Mouse (Mus musculus): ENCODE data around the gene Alad. TPM values are rescaled to one million over a fixed set of nuclear protein-coding genes. Genes with fewer than 3 reads are reported as not detected.

Gene Alad
- polyA plus RNA-seq, 2 experiments, result 57.3 to 90.2 TPM

- Histone ChIP-seq H3K9ac (ENCODE audit: low read depth, low read length, severe bottlenecking) (no peak overlapping the region), H3K27ac (replicated peaks; ENCODE audit: low read depth, low read length) (no peak overlapping the region), H3K27me3 (ENCODE audit: control insufficient read depth, insufficient read depth, low read length) (no peaks in the 10 kb centered on the region), H3K36me3 (ENCODE audit: control insufficient read depth, insufficient read depth, low read length) (peaks cover 22% of the 10 kb centered on the region), H3K4me1 (ENCODE audit: control insufficient read depth, insufficient read depth, low read length) (peaks cover 10% of the 10 kb centered on the region), H3K4me2 (replicated peaks; ENCODE audit: low read depth, low read length, severe bottlenecking) (no peak overlapping the region), H3K4me3 (replicated peaks; ENCODE audit: low read length) (no peak overlapping the region), H3K9me3 (ENCODE audit: control insufficient read depth, low read length) (no peaks in the 10 kb centered on the region)
- 72% methylated on average over 8 of the region's 8 CpGs for WGBS
- TF ChIP-seq POLR2A (IDR thresholded peaks at IDR 0.05; ENCODE audit: borderline replicate concordance, extremely low read depth, insufficient read depth, insufficient read length), result no peak
- ATAC-seq (ENCODE audit: low FRiP score, low read depth) (no peak), DNase-seq (ENCODE audit: low spot score) (no peak)
These were observed 22.9 kb downstream of the Alad start for GRCm38 (mm10) chr4:62496815-62497214.

GRCm38 (mm10) chr4:62495946-62496345 is 23.8 kb downstream of the Alad start:
- ATAC-seq (ENCODE audit: low FRiP score, low read depth) (no peak), DNase-seq (ENCODE audit: low spot score) (no peak)
- TF ChIP-seq POLR2A (IDR thresholded peaks at IDR 0.05; ENCODE audit: borderline replicate concordance, extremely low read depth, insufficient read depth, insufficient read length), result no peak
- H3K4me2 ChIP-seq (replicated peaks; ENCODE audit: low read depth, low read length, severe bottlenecking), result no peak overlapping the region
- no peak overlapping the region for H3K4me3 ChIP-seq (replicated peaks; ENCODE audit: low read length)
- peaks cover 4% of the 10 kb centered on the region for H3K4me1 ChIP-seq (ENCODE audit: control insufficient read depth, insufficient read depth, low read length)
- no peaks in the 10 kb centered on the region for H3K9me3 ChIP-seq (ENCODE audit: control insufficient read depth, low read length)
- no peak overlapping the region for H3K27ac ChIP-seq (replicated peaks; ENCODE audit: low read depth, low read length)
- WGBS, result 78% methylated on average over 8 of the region's 8 CpGs
- H3K27me3 ChIP-seq (ENCODE audit: control insufficient read depth, insufficient read depth, low read length), result no peaks in the 10 kb centered on the region
- no peak overlapping the region for H3K9ac ChIP-seq (ENCODE audit: low read depth, low read length, severe bottlenecking)
- peaks cover 22% of the 10 kb centered on the region for H3K36me3 ChIP-seq (ENCODE audit: control insufficient read depth, insufficient read depth, low read length)

GRCm38 (mm10) chr4:62494230-62494629 is 25.5 kb downstream of the Alad start:
- no peak for TF ChIP-seq POLR2A (IDR thresholded peaks at IDR 0.05; ENCODE audit: borderline replicate concordance, extremely low read depth, insufficient read depth, insufficient read length)
- Histone ChIP-seq H3K4me1 (ENCODE audit: control insufficient read depth, insufficient read depth, low read length) (no peaks in the 10 kb centered on the region), H3K4me3 (replicated peaks; ENCODE audit: low read length) (no peak overlapping the region), H3K4me2 (replicated peaks; ENCODE audit: low read depth, low read length, severe bottlenecking) (no peak overlapping the region), H3K27me3 (ENCODE audit: control insufficient read depth, insufficient read depth, low read length) (no peaks in the 10 kb centered on the region), H3K9me3 (ENCODE audit: control insufficient read depth, low read length) (no peaks in the 10 kb centered on the region), H3K36me3 (ENCODE audit: control insufficient read depth, insufficient read depth, low read length) (peaks cover 14% of the 10 kb centered on the region), H3K27ac (replicated peaks; ENCODE audit: low read depth, low read length) (no peak overlapping the region), H3K9ac (ENCODE audit: low read depth, low read length, severe bottlenecking) (no peak overlapping the region)
- DNase-seq (ENCODE audit: low spot score) (no peak), ATAC-seq (ENCODE audit: low FRiP score, low read depth) (no peak)
- 62% methylated on average over 9 of the region's 9 CpGs for WGBS

- WGBS, result 84% methylated on average over 2 of the region's 2 CpGs
- no peak for TF ChIP-seq POLR2A (IDR thresholded peaks at IDR 0.05; ENCODE audit: borderline replicate concordance, extremely low read depth, insufficient read depth, insufficient read length)
- H3K4me1 ChIP-seq (ENCODE audit: control insufficient read depth, insufficient read depth, low read length), result no peaks in the 10 kb centered on the region
- 0 out of 2 replicates have a peak, but pooled peaks cover under 1% of the 10 kb centered on the region for H3K36me3 ChIP-seq (ENCODE audit: control insufficient read depth, insufficient read depth, low read length)
- no peaks in the 10 kb centered on the region for H3K27me3 ChIP-seq (ENCODE audit: control insufficient read depth, insufficient read depth, low read length)
- DNase-seq (ENCODE audit: low spot score), result no peak
- H3K9ac ChIP-seq (ENCODE audit: low read depth, low read length, severe bottlenecking), result no peak overlapping the region
- H3K4me3 ChIP-seq (replicated peaks; ENCODE audit: low read length), result no peak overlapping the region
- no peak for ATAC-seq (ENCODE audit: low FRiP score, low read depth)
- H3K4me2 ChIP-seq (replicated peaks; ENCODE audit: low read depth, low read length, severe bottlenecking), result no peak overlapping the region
- no peak overlapping the region for H3K27ac ChIP-seq (replicated peaks; ENCODE audit: low read depth, low read length)
- no peaks in the 10 kb centered on the region for H3K9me3 ChIP-seq (ENCODE audit: control insufficient read depth, low read length)
These were observed 27.0 kb downstream of the Alad start for GRCm38 (mm10) chr4:62492682-62493081.

- Histone ChIP-seq H3K4me2 (replicated peaks; ENCODE audit: low read depth, low read length, severe bottlenecking) (no peak overlapping the region), H3K4me3 (replicated peaks; ENCODE audit: low read length) (no peak overlapping the region), H3K9ac (ENCODE audit: low read depth, low read length, severe bottlenecking) (no peak overlapping the region), H3K9me3 (ENCODE audit: control insufficient read depth, low read length) (no peaks in the 10 kb centered on the region), H3K27ac (replicated peaks; ENCODE audit: low read depth, low read length) (no peak overlapping the region), H3K4me1 (ENCODE audit: control insufficient read depth, insufficient read depth, low read length) (no peaks in the 10 kb centered on the region), H3K36me3 (ENCODE audit: control insufficient read depth, insufficient read depth, low read length) (no peaks in the 10 kb centered on the region), H3K27me3 (ENCODE audit: control insufficient read depth, insufficient read depth, low read length) (no peaks in the 10 kb centered on the region)
- no peak for DNase-seq (ENCODE audit: low spot score)
- 79% methylated on average over 2 of the region's 2 CpGs for WGBS
- ATAC-seq (ENCODE audit: low FRiP score, low read depth), result no peak
- TF ChIP-seq POLR2A (IDR thresholded peaks at IDR 0.05; ENCODE audit: borderline replicate concordance, extremely low read depth, insufficient read depth, insufficient read length), result no peak
These were observed 31.8 kb downstream of the Alad start for GRCm38 (mm10) chr4:62487914-62488313.

- 90% methylated on average over 5 of the region's 5 CpGs for WGBS
- ATAC-seq (ENCODE audit: low FRiP score, low read depth), result no peak
- no peak overlapping the region for H3K4me2 ChIP-seq (replicated peaks; ENCODE audit: low read depth, low read length, severe bottlenecking)
- no peak for TF ChIP-seq POLR2A (IDR thresholded peaks at IDR 0.05; ENCODE audit: borderline replicate concordance, extremely low read depth, insufficient read depth, insufficient read length)
- no peaks in the 10 kb centered on the region for H3K9me3 ChIP-seq (ENCODE audit: control insufficient read depth, low read length)
- no peaks in the 10 kb centered on the region for H3K4me1 ChIP-seq (ENCODE audit: control insufficient read depth, insufficient read depth, low read length)
- H3K36me3 ChIP-seq (ENCODE audit: control insufficient read depth, insufficient read depth, low read length), result no peaks in the 10 kb centered on the region
- no peak overlapping the region for H3K9ac ChIP-seq (ENCODE audit: low read depth, low read length, severe bottlenecking)
- H3K4me3 ChIP-seq (replicated peaks; ENCODE audit: low read length), result no peak overlapping the region
- H3K27ac ChIP-seq (replicated peaks; ENCODE audit: low read depth, low read length), result no peak overlapping the region
- no peak for DNase-seq (ENCODE audit: low spot score)
- H3K27me3 ChIP-seq (ENCODE audit: control insufficient read depth, insufficient read depth, low read length), result no peaks in the 10 kb centered on the region
These were observed 32.5 kb downstream of the Alad start for GRCm38 (mm10) chr4:62487172-62487571.
